Mouse (Mus musculus) left cerebral cortex, postnatal 14 days (tissue): ENCODE measurements around the gene Ly86. TPM values are rescaled to one million over a fixed set of nuclear protein-coding genes. Genes with fewer than 3 reads are reported as not detected.

Experiments
- DNase-seq, 2 experiments: peaks; one replicate each; pipeline ENCODE4 v3.0.0; 2021 to 2022; ENCODE audit warnings: low spot score in 2 of 2, mixed read lengths in 1 of 2
- intact Hi-C: fragments of 180-260 bp; cut with DNase I; formaldehyde crosslinking; loops from one replicate; pipeline ENCODE4 v1.15.1; 2025
- long read RNA-seq, 2 experiments: library from polyadenylated mRNA; stranded (forward); transcript quantifications; one replicate each; pipeline ENCODE4 v2.0.0; 2021
- total RNA-seq, 2 experiments: library from RNA; stranded (reverse); gene quantifications; 2 replicates each; pipeline ENCODE4 v1.2.3; 2021

Ly86 gene
- 1 to 10 TPM; 8.0 to 9.0 TPM for total RNA-seq
- long read RNA-seq, experiment 1, partial matches to known transcripts = 0 of 11 reads
- long read RNA-seq, experiment 1, other reads (novel, unspliced or antisense) = 7 of 11 reads
- long read RNA-seq, experiment 2, partial matches to known transcripts = 0 of 5 reads
- long read RNA-seq, experiment 2, other reads (novel, unspliced or antisense) = 3 of 5 reads

GRCm38 (mm10) chr13:37344909-37345772, at the start of gene Ly86:
Gene Ly86, plus strand, starts transcription at chr13:37345208.
- intact Hi-C loops = no loop called here
- DNase-seq = no peak

GRCm38 (mm10) chr13:37297886-37298285, 47.1 kb upstream of the Ly86 start:
- intact Hi-C loops = no loop called here
- no peak for DNase-seq

DNA sequence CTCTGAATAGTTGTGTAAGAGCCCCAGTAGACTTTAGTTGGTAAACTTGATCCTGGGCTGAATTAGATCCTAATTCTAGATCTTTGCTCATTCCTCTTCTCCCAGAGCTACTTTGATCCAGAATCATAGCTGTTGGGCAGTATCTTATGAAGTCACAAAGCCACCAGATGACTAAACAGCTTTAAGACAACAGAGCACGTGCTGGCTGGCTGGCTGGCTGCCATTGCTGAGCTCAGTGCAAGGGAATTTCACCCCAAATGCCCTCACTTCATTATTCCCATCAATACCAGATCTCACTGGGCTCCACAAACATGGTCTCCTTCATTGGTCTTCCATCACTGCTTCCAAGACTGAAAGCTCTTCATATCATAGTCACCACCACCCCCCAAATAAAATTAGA, 46.2 kb upstream of the Ly86 start:
- intact Hi-C loops = no loop called here
- no peak for DNase-seq

DNA sequence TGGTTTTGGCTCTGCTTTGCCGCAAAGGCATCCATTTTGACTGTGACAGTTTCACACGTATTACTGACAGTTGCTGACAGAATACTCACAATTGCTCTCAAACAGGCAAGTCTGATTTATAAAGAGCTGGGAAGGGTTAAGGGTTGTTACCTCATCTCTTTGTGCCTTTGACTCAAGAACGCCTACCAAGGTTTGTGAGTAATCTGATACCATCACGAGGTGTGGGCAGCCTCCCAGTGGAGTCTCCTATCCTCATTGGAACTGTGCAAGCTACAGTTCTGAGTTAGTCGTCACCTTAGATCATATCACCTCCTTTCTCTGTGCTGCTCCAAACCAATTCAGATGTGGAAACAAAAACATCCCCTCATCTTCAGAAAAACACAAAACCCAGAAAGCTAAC, 42.1 kb upstream of the Ly86 start:
- no peak for DNase-seq
- intact Hi-C loops = no loop called here

DNA sequence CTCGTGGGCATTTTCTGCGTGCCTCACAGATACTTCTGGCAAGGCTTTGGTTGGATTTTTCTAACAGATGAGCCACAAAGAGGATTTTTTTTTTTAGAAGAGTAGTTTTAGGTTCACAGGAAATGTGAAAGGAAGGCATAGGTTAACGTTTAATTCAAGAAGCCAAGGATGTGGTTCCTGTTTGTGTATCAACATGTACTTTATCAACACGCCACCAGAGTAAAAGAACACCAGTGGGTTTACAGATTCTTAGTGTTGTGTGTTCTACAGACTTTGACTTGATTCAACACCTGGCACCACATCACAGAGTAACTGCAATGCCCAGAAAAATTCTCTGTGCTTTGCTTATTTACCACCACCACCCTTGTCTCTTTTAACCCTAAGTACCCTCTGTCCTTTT, 37.0 kb upstream of the Ly86 start:
- intact Hi-C loops = no loop called here
- DNase-seq = no peak

- intact Hi-C loops = no loop called here
- DNase-seq = no peak
These were observed 35.7 kb upstream of the Ly86 start for GRCm38 (mm10) chr13:37309296-37309695.

- no peak for DNase-seq
- intact Hi-C loops = loop anchor here (5.0 to 10.0 kb wide), 4 partner anchors 523 to 1293 kb away; no protein-coding TSS in a partner anchor
These were observed 34.7 kb upstream of the Ly86 start for GRCm38 (mm10) chr13:37310331-37310730.

- intact Hi-C loops = loop anchor here (2.0 to 10.0 kb wide), 6 partner anchors 419 to 1294 kb away; partner anchors contain the start of gene Nrn1
- DNase-seq = peak; percentile 49 to 60
These were observed 33.3 kb upstream of the Ly86 start for GRCm38 (mm10) chr13:37311555-37312221.

- DNase-seq = peak; percentile 98
- intact Hi-C loops = loop anchor here (2.0 to 10.0 kb wide), 6 partner anchors 420 to 1295 kb away; partner anchors contain the start of gene Nrn1
These were observed 32.6 kb upstream of the Ly86 start for GRCm38 (mm10) chr13:37312222-37312928.

DNA sequence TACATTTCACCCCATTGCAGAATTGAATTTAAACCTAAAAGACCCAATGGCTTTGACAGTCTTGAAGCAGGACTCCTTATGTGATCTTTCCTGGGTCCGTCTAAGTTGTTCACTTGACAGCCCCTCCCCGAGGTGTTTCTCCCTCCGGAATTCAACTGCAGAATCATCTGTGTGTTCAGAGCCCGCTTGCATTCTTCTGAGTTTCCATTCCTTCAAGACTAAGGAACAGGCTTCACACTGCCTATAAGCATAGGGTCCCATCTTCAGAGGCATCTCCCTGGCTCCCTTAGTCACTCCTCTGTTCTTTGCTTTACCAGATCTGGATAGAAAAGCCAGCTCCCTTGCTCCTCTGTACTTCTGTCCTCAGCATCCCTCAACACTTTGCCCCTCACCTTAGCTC, 32.1 kb upstream of the Ly86 start:
- no peak for DNase-seq
- intact Hi-C loops = loop anchor here (2.0 to 10.0 kb wide), 6 partner anchors 420 to 1296 kb away; partner anchors contain the start of gene Nrn1

DNA sequence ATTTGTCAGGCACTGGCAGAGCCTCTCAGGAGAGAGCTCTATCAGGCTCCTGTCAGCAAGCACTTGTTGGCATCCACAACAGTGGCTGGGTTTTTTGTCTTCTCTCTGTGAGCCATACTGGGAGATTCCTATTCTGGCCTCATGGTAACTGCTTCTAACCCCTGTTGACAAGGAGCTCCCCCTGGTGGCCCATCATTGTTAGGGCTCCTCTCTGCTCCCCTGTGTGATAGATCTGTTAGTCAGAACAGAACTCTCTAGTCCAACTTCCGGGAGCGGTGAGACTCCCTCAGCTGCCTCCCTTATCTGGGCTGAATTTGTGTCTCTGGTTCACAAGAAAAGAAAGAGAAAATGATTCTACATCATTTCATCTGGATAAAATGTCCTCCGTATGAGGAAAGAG, 19.5 kb upstream of the Ly86 start:
- intact Hi-C loops = no loop called here
- DNase-seq = peak; percentile 34 to 62

DNA sequence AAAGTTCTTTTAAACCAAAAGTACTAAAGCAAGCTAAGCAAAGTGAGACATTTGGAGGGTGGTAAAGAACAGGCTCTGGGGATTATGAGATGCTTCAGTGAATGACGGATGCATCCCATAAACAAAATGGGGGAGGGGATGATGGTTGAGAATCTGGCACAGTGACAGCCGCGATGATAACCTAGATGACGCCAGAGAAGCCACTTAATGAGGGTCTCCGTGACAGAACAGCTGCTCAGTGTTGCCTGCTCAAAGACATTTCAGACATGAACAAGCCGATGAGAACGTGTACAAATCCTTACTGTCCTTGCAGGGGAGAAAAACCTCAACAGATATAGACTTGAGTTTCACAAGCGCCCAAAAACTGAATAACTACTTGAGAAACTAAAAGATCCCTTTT, 15.3 kb upstream of the Ly86 start:
- intact Hi-C loops = no loop called here
- no peak for DNase-seq

- intact Hi-C loops = no loop called here
- DNase-seq = no peak
These were observed 14.0 kb upstream of the Ly86 start for GRCm38 (mm10) chr13:37330971-37331370.

GRCm38 (mm10) chr13:37332779-37333543, 12.0 kb upstream of the Ly86 start:
- no peak for DNase-seq

GRCm38 (mm10) chr13:37333544-37333870, 11.5 kb upstream of the Ly86 start:
- no peak for DNase-seq
- intact Hi-C loops = no loop called here

More at GRCm38 (mm10) chr13:37332779-37333543, 12.0 kb upstream of the Ly86 start:
- intact Hi-C loops = no loop called here

DNA sequence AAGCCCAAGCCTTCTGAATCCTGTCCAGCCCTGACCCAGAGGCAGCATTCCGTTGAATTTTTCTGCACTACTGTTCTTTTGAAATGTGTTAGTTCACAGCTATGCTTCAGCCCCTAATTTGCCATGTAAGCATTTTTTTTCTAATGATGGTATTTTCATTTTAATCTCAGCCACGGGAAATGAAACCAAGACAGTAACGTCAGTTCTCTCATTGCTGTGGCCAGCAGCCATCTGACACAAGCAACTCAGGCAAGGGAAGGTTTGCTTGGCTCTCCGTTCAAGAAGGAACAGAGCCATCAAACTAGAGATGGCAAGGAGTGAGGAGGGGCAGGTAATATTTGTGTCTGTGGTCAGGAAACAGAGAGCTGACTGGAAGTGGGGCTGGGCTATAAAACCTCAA, 7.7 kb upstream of the Ly86 start:
- intact Hi-C loops = no loop called here
- no peak for DNase-seq

GRCm38 (mm10) chr13:37337871-37338270, 7.1 kb upstream of the Ly86 start:
- intact Hi-C loops = no loop called here
- DNase-seq = no peak

- no peak for DNase-seq
- intact Hi-C loops = no loop called here
These were observed 2.2 kb upstream of the Ly86 start for GRCm38 (mm10) chr13:37342804-37343203.

GRCm38 (mm10) chr13:37345823-37346222, 815 bp downstream of the Ly86 start:
- intact Hi-C loops = no loop called here
- no peak for DNase-seq
